Mouse (Mus musculus) spleen, adult 2 months (tissue): Measurements from ENCODE around the gene AI413582.

Experiments
- CTCF ChIP-seq: fragments of 200-500 bp; IDR thresholded peaks from 2 replicates; pipeline ENCODE4 v1.5.1; 2011; ENCODE audit warnings: mild to moderate bottlenecking, inconsistent platforms; ENCODE audit not compliant: insufficient read depth, insufficient read length, insufficient replicate concordance; ENCODE audit errors: extremely low read depth
- POLR2A ChIP-seq: fragments of 200-500 bp; IDR thresholded peaks from 2 replicates; pipeline ENCODE4 v1.6.1; 2011; ENCODE audit warnings: low read depth, low read length, inconsistent platforms

- no peak for TF ChIP-seq CTCF
- TF ChIP-seq POLR2A = no peak
Observed at GRCm38 (mm10) chr17:27544551-27544950, 21.0 kb downstream of the AI413582 start.
